Mouse (Mus musculus): ENCODE data around the gene Fbxw27. TPM values are rescaled to one million over a fixed set of nuclear protein-coding genes. Genes with fewer than 3 reads are reported as not detected.
A peak's percentile ranks its signal among the peaks of the same experiment; 100 is the strongest.
"Not testable (repeated sequence)": the region's sequence is repeated elsewhere in the genome, so short reads cannot be mapped to it uniquely, and the experiment has no call there.

The Fbxw27 gene
- total RNA-seq (2015; ENCODE audit: low replicate concordance) (not detected in 2 replicates), total RNA-seq (2017; ENCODE audit: low replicate concordance) (not detected in 2 replicates)

- ATAC-seq (replicated peaks; ENCODE audit: low FRiP score, poor library complexity, severe bottlenecking): not testable (repeated sequence)
These were observed at the start of gene Fbxw27 for GRCm38 (mm10) chr9:109790570-109790969. Gene Fbxw27 (minus strand): TSS chr9:109790670.

- ATAC-seq (replicated peaks; ENCODE audit: low FRiP score, poor library complexity, severe bottlenecking): no peak
These were observed 42.6 kb upstream of the Fbxw27 start for GRCm38 (mm10) chr9:109833088-109833412.

DNA sequence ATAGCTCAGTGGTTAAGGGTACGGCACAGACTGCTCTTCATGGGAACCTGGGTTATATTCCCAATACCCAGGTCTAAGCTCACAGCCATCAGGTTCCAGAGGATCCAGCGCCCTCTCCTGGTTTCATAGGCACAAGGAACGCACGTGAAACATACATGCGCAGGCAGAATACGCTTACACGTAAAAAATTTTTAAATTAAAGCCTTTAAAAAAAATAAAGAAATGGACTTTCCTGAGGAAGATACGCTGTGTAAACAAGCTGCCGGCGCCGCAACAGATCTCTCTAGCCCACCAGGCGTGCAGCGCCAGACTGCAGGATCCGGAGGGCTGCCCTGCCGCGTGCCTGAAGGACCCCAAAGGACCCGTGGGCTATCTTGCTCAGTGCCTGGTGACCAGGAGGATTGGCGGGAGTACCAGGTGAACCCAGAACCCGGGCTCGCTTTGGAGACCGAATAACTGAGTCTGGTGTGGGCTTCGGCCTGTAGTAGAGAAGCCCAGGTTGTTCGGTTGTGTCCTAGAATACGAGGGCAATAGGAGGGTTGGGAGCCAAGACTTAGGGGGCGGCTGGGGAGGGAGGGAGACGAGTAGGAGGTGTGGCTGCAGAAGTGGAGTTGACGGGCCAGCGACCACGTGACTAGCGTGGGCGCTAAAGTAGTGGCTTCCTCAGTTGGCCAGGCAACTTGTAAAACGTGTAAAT, 42.1 kb upstream of the Fbxw27 start, which contains the start of gene Nme6:
Nme6 (plus strand) TSS at position 359 of the 697 bp plus-strand sequence.
- ATAC-seq (replicated peaks; ENCODE audit: low FRiP score, poor library complexity, severe bottlenecking): peak; percentile 98

DNA sequence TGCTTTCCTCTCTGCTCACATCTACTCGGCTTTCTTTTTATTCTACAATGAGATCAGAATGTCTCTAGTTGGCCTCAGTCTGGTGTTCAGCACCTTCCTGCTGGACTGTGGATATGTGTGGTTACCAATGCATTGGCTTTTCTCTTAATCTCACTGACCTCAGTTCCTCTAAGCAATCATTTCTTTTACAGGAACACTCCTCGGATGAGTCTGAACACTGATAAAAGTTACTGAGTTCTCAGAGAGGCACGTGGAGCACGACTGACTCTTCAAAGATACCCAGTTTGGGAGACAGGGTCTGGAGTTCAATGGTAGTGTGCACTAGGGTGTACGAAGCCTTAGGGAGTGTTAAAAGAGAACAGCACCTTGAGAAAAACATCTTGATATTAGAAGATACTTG, 35.7 kb upstream of the Fbxw27 start:
- no peak for ATAC-seq (replicated peaks; ENCODE audit: low FRiP score, poor library complexity, severe bottlenecking)

DNA sequence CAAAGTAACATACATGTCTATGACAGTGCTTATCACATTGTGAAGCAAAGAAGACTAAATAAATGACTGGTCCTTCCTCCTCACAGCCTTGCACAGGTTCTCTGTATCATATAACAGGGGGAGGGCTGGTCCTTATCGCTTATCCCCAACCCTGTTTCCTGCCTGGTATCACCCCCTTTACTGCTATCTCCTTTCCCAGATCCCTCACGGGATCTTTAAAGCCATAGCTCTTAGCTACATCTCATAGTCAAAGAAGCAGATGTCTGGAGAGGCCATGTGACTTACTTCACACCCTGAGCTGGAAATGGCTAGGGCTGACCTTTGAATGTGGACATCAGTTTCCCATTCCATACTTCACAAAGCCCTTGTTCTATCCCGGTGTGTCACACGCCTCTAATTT, 35.3 kb upstream of the Fbxw27 start:
- no peak for ATAC-seq (replicated peaks; ENCODE audit: low FRiP score, poor library complexity, severe bottlenecking)

- ATAC-seq (replicated peaks; ENCODE audit: low FRiP score, poor library complexity, severe bottlenecking): no peak
These were observed 25.9 kb upstream of the Fbxw27 start for GRCm38 (mm10) chr9:109816341-109816740.

DNA sequence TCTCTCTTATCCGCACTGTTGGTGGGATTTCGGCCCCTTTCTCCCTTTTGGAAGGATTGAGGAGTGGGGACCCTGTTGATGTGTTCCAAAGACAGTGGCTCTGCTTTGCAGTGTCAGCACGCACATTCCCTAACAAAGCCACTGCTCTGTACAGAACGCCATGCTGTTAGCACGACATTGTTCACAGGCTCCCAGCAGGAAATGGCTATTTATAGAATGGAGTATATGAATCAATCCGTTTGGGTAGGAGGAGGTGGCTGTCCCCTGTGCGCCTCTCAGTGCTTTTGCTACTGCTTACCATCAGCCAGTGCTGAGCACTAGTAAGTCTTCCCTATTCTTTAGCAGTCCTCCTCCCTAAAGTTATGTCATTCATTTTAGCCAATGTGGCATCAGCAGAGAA, 23.0 kb upstream of the Fbxw27 start:
- ATAC-seq (replicated peaks; ENCODE audit: low FRiP score, poor library complexity, severe bottlenecking): no peak

GRCm38 (mm10) chr9:109811980-109812379, 21.5 kb upstream of the Fbxw27 start, which contains the start of gene Spink8:
Gene Spink8 (plus strand): TSS chr9:109812280.
- ATAC-seq (replicated peaks; ENCODE audit: low FRiP score, poor library complexity, severe bottlenecking): no peak

DNA sequence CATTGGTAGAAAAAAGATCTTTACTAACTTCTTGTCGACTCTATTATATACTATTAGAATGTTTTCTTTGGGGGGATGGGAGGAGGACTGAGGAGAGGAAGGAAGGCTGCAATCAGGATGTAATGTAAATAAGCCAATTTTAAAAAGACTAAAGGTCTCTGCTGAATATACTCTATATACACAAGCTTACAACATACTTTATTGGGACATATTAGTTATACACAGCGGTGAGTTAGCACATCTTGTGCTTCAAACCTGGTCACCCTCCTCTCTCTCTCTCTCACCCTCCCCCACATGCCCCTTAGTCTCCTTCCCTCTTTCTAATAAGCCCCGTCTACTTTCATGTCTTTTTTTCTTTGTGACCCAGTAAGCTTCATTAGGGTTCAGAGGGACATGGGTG, 17.4 kb upstream of the Fbxw27 start:
- no peak for ATAC-seq (replicated peaks; ENCODE audit: low FRiP score, poor library complexity, severe bottlenecking)

DNA sequence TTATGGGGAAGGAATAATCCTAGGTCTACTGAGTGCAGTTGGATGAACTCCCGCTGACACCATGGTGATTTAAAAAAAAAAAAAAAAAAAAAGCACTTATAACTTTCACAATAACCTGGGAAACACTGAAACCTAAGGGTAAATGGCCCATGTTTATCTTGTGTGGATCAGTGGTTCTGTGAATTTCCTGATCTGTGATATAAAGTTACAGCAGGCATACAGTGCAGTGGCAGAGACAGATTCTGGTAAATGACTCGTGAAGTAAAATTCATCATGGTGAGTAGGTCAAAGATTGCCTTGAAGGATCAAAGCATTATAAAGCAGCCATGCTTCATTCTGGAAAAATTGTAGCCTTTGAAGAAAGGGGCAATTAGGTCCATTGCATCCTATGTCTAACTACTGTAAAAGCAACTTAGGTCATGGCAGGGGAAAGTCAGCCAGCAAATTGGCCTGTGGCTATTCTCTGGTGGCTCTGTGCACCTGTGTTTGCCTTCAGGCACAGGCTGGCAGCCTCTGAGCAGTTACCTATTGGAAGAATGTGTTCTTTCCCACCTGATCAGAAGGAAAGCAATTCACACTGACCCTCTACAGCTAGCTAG, 16.3 kb upstream of the Fbxw27 start:
- ATAC-seq (replicated peaks; ENCODE audit: low FRiP score, poor library complexity, severe bottlenecking): no peak

GRCm38 (mm10) chr9:109806260-109806659, 15.8 kb upstream of the Fbxw27 start:
- ATAC-seq (replicated peaks; ENCODE audit: low FRiP score, poor library complexity, severe bottlenecking): no peak

GRCm38 (mm10) chr9:109805596-109805995, 15.1 kb upstream of the Fbxw27 start:
- not testable (repeated sequence) for ATAC-seq (replicated peaks; ENCODE audit: low FRiP score, poor library complexity, severe bottlenecking)

GRCm38 (mm10) chr9:109798051-109798450, 7.6 kb upstream of the Fbxw27 start:
- no peak for ATAC-seq (replicated peaks; ENCODE audit: low FRiP score, poor library complexity, severe bottlenecking)

GRCm38 (mm10) chr9:109795811-109796210, 5.3 kb upstream of the Fbxw27 start:
- no peak for ATAC-seq (replicated peaks; ENCODE audit: low FRiP score, poor library complexity, severe bottlenecking)

- ATAC-seq (replicated peaks; ENCODE audit: low FRiP score, poor library complexity, severe bottlenecking): no peak
These were observed 4.8 kb upstream of the Fbxw27 start for GRCm38 (mm10) chr9:109795221-109795620.

- not testable (repeated sequence) for ATAC-seq (replicated peaks; ENCODE audit: low FRiP score, poor library complexity, severe bottlenecking)
These were observed 23.6 kb downstream of the Fbxw27 start for GRCm38 (mm10) chr9:109766841-109767240.

- ATAC-seq (replicated peaks; ENCODE audit: low FRiP score, poor library complexity, severe bottlenecking): not testable (repeated sequence)
These were observed 44.5 kb downstream of the Fbxw27 start, which contains the start of gene Fbxw26 for GRCm38 (mm10) chr9:109745989-109746388. Gene Fbxw26 (minus strand): TSS chr9:109746089.

All from erythroid progenitor cell, adult 5-6 weeks (primary cell).